ENCODE assay signal across 8 mouse cellular contexts in the genomic region with DNA sequence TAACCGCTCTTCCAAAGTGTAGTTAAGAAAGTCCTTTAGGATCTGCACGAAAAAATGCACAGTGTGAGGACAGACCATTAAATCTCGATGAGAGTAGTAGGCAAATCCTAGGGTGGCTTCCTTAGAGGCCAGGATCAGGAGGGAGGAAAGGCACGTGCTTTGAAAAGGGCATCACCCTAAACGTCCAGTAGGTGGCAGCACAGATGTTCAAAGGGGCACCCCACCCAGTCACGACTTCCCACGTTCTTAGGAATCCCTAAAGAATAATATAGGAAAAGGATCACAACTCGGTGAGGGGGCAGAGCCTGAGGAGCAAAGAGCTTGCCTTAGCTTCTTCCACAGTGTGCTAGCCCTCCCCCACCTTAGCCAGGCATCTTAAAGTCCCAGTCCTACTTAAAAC. TPM values are rescaled to one million over a fixed set of nuclear protein-coding genes. Genes with fewer than 3 reads are reported as not detected.
A peak's percentile ranks its signal among the peaks of the same experiment; 100 is the strongest.
DNase-seq lines count a peak whose midpoint lies in the region; ATAC-seq lines count a peak whose summit lies in the region.

No protein-coding gene starts in this region.

- H3K27me3 ChIP-seq in heart, embryonic 14.5 days (ENCODE audit: control insufficient read depth, insufficient read depth, low read length) = peaks cover 4% of the 10 kb centered on the region; the same call in 1 of the 2 replicates
- H3K27me3 ChIP-seq in liver, embryonic 13.5 days = peaks cover 33% of the 10 kb centered on the region
- H3K27me3 ChIP-seq in stomach, embryonic 15.5 days (replicated peaks) = 0 out of 2 replicates have a peak, but pooled peaks cover 8% of the 10 kb centered on the region

- H3K36me3 ChIP-seq in heart, embryonic 14.5 days (ENCODE audit: control insufficient read depth, insufficient read depth, low read length) = peaks cover 18% of the 10 kb centered on the region
- 0 out of 2 replicates have a peak, but pooled peaks cover 4% of the 10 kb centered on the region for H3K36me3 ChIP-seq in liver, embryonic 13.5 days
- no peaks in the 10 kb centered on the region for H3K36me3 ChIP-seq in stomach, embryonic 15.5 days

- peak; percentile 47 to 57 for DNase-seq in CD8-positive naive resting alpha-beta T cell, adult 2 months (ENCODE audit: low read depth in 2 of 2, low spot score in 2 of 2)
- peak; percentile 92 for DNase-seq in brain, adult 2 months (ENCODE audit: low read depth, low spot score)
- peak; percentile 85 for DNase-seq in kidney, postnatal 10 days
- peak; percentile 41 for DNase-seq in liver, embryonic 13.5 days
- DNase-seq in neural tube, embryonic 10.5 days (ENCODE audit: extremely low spot score, low spot score) = peak; percentile 69

- peak; percentile 74; the same call in 1 of the 2 replicates for ATAC-seq in erythroid progenitor cell, adult 5-6 weeks (replicated peaks; ENCODE audit: low FRiP score, poor library complexity, severe bottlenecking)
- peak; percentile 24; the same call in 1 of the 2 replicates for ATAC-seq in heart, embryonic 14.5 days (ENCODE audit: insufficient number of reproducible peaks, insufficient read depth, low FRiP score, low read depth)
- peak; percentile 57 for ATAC-seq in liver, embryonic 13.5 days (ENCODE audit: low read depth)
- ATAC-seq in stomach, embryonic 15.5 days (ENCODE audit: insufficient read depth, low FRiP score, low read depth) = peak; percentile 66; the same call in 1 of the 2 replicates

- no peaks in the 10 kb centered on the region for H3K9me3 ChIP-seq in heart, embryonic 14.5 days (ENCODE audit: control insufficient read depth, low read length)
- H3K9me3 ChIP-seq in liver, embryonic 13.5 days (replicated peaks) = no peaks in the 10 kb centered on the region
- H3K9me3 ChIP-seq in stomach, embryonic 15.5 days = no peaks in the 10 kb centered on the region

- no peak overlapping the region for H3K9ac ChIP-seq in heart, embryonic 14.5 days (ENCODE audit: low read length)
- H3K9ac ChIP-seq in liver, embryonic 13.5 days = no peak overlapping the region
- H3K9ac ChIP-seq in stomach, embryonic 15.5 days = no peak overlapping the region

- no peak overlapping the region for H3K4me3 ChIP-seq in heart, embryonic 14.5 days (ENCODE audit: control insufficient read depth in 1 of 2, insufficient read depth in 1 of 2, low read depth in 1 of 2, low read length in 2 of 2)
- no peak overlapping the region for H3K4me3 ChIP-seq in liver, embryonic 13.5 days (replicated peaks)
- H3K4me3 ChIP-seq in stomach, embryonic 15.5 days (replicated peaks) = no peak overlapping the region

- peak overlapping the region; percentile 46 for H3K4me2 ChIP-seq in heart, embryonic 14.5 days (ENCODE audit: low read length)
- peak overlapping the region; percentile 17; the same call in 1 of the 2 replicates for H3K4me2 ChIP-seq in liver, embryonic 13.5 days
- H3K4me2 ChIP-seq in stomach, embryonic 15.5 days = peak overlapping the region; percentile 20; the same call in 1 of the 2 replicates

- H3K27ac ChIP-seq in heart, embryonic 14.5 days (replicated peaks in 1 of 2; ENCODE audit: control insufficient read depth in 1 of 2, insufficient read depth in 1 of 2, low read depth in 2 of 2, low read length in 2 of 2) = no peak overlapping the region
- no peak overlapping the region for H3K27ac ChIP-seq in liver, embryonic 13.5 days
- H3K27ac ChIP-seq in stomach, embryonic 15.5 days = no peak overlapping the region

- peaks cover 6 to 19% of the 10 kb centered on the region in 2 experiments; a peak in 3 of 4 replicates for H3K4me1 ChIP-seq in heart, embryonic 14.5 days (ENCODE audit: control insufficient read depth in 2 of 2, insufficient read depth in 2 of 2, low read length in 2 of 2)
- peaks cover 33% of the 10 kb centered on the region for H3K4me1 ChIP-seq in liver, embryonic 13.5 days (replicated peaks)
- 0 out of 2 replicates have a peak, but pooled peaks cover 3% of the 10 kb centered on the region for H3K4me1 ChIP-seq in stomach, embryonic 15.5 days

- WGBS in heart, embryonic 14.5 days = 13% methylated on average over 8 of the region's 8 CpGs
- 12% methylated on average over 8 of the region's 8 CpGs for WGBS in liver, embryonic 13.5 days (ENCODE audit: insufficient replicate concordance)
- WGBS in stomach, embryonic 15.5 days = 10% methylated on average over 8 of the region's 8 CpGs

RNA-seq across cellular contexts. Expression of a gene that starts 32.7 kb away (rescaled TPM):
- total RNA-seq in erythroid progenitor cell, adult 5-6 weeks (2015; ENCODE audit: low replicate concordance) = not detected in 2 replicates
- total RNA-seq in erythroid progenitor cell, adult 5-6 weeks (2017; ENCODE audit: low replicate concordance) = not detected in 2 replicates
- polyA plus RNA-seq in heart, embryonic 14.5 days (2014; fragmentation: Nextera tagmentation; extraction: Ambion mirVana) = 0.84 and 1.2 TPM in 2 replicates
- polyA plus RNA-seq in liver, embryonic 13.5 days (2015; fragmentation: Nextera tagmentation; extraction: Ambion mirVana) = not detected in 2 replicates
- 0.08 and 0.46 TPM in 2 replicates for polyA plus RNA-seq in stomach, embryonic 15.5 days (2015; fragmentation: Nextera tagmentation; extraction: Ambion mirVana)

Comparison
In these comparisons a context has a peak if more than half of its experiments do, and no peak if none do; other contexts are left out.
1. DNase-seq: peak in every context shown above with its lines; median percentile 92 in brain, adult 2 months; 85 in kidney, postnatal 10 days; 69 in neural tube, embryonic 10.5 days; 52 in CD8-positive naive resting alpha-beta T cell, adult 2 months; 41 in liver, embryonic 13.5 days.
2. ATAC-seq: peak in every context shown above with its lines; median percentile 74 in erythroid progenitor cell, adult 5-6 weeks; 66 in stomach, embryonic 15.5 days; 57 in liver, embryonic 13.5 days; 24 in heart, embryonic 14.5 days.